Mouse (Mus musculus) gastrocnemius, adult 2 months (tissue): ENCODE measurements around the gene Tmem119. TPM values are rescaled to one million over a fixed set of nuclear protein-coding genes. Genes with fewer than 3 reads are reported as not detected.
"Not testable (repeated sequence)": the region's sequence is repeated elsewhere in the genome, so short reads cannot be mapped to it uniquely, and the experiment has no call there.

Experiments
- DNase-seq: peaks from one replicate; pipeline ENCODE4 v3.0.0; 2022
- H3K27ac ChIP-seq: fragments of 200-600 bp; 2 replicates; pipeline ENCODE4 v1.8.1; 2022; ENCODE audit warnings: mild to moderate bottlenecking
- H3K4me3 ChIP-seq: fragments of 200-600 bp; 2 replicates; pipeline ENCODE4 v1.8.1; 2022; ENCODE audit warnings: mild to moderate bottlenecking, moderate library complexity
- CTCF ChIP-seq: fragments of 200-600 bp; IDR thresholded peaks from 2 replicates; pipeline ENCODE4 v1.8.1; 2022; ENCODE audit warnings: antibody characterized with exemption, mild to moderate bottlenecking, moderate library complexity
- intact Hi-C: fragments of 180-260 bp; cut with DNase I; formaldehyde crosslinking; loops from one replicate; pipeline ENCODE4 v1.15.1; 2025
- total RNA-seq, 2 experiments: library from RNA; stranded (reverse); gene quantifications; 2 replicates each; pipeline ENCODE4 v1.2.3; 2021

Gene Tmem119
- total RNA-seq, 2 experiments from 2014 or later, result 0.46 to 2.4 TPM

- H3K27ac ChIP-seq, result no peak overlapping the region
- no peak for DNase-seq
- peak; percentile 42 for TF ChIP-seq CTCF
- intact Hi-C loops, result no loop called here
- H3K4me3 ChIP-seq, result no peak overlapping the region
Measured at GRCm38 (mm10) chr5:113813608-113814007, 13.3 kb upstream of the Tmem119 start.

GRCm38 (mm10) chr5:113812638-113813037 is 12.3 kb upstream of the Tmem119 start:
- intact Hi-C loops, result no loop called here
- Histone ChIP-seq H3K27ac (no peak overlapping the region), H3K4me3 (no peak overlapping the region)
- DNase-seq, result no peak
- TF ChIP-seq CTCF, result no peak

- H3K4me3 ChIP-seq, DNase-seq, intact Hi-C loops, H3K27ac ChIP-seq: not testable (repeated sequence)
- peak; percentile 45 for TF ChIP-seq CTCF
Measured at GRCm38 (mm10) chr5:113811824-113812420, 11.6 kb upstream of the Tmem119 start.

- H3K4me3 ChIP-seq, result no peak overlapping the region
- DNase-seq, result no peak
- no peak for TF ChIP-seq CTCF
- intact Hi-C loops, result no loop called here
- no peak overlapping the region for H3K27ac ChIP-seq
Measured at GRCm38 (mm10) chr5:113810111-113810510, 9.8 kb upstream of the Tmem119 start.

- Histone ChIP-seq H3K27ac (no peak overlapping the region), H3K4me3 (no peak overlapping the region)
- TF ChIP-seq CTCF, result no peak
- intact Hi-C loops, result no loop called here
- DNase-seq, result no peak
Measured at GRCm38 (mm10) chr5:113808177-113808576, 7.9 kb upstream of the Tmem119 start.

GRCm38 (mm10) chr5:113807712-113808111 is 7.4 kb upstream of the Tmem119 start:
- Histone ChIP-seq H3K27ac (no peak overlapping the region), H3K4me3 (no peak overlapping the region)
- intact Hi-C loops, result no loop called here
- no peak for TF ChIP-seq CTCF
- DNase-seq, result no peak

GRCm38 (mm10) chr5:113806414-113806813 is 6.1 kb upstream of the Tmem119 start:
- DNase-seq, result no peak
- Histone ChIP-seq H3K4me3 (no peak overlapping the region), H3K27ac (no peak overlapping the region)
- TF ChIP-seq CTCF, result no peak
- intact Hi-C loops, result no loop called here

- intact Hi-C loops, result no loop called here
- no peak for DNase-seq
- Histone ChIP-seq H3K4me3 (no peak overlapping the region), H3K27ac (no peak overlapping the region)
- TF ChIP-seq CTCF, result no peak
Measured at GRCm38 (mm10) chr5:113805301-113805700, 5.0 kb upstream of the Tmem119 start.

GRCm38 (mm10) chr5:113804395-113804966 is 4.2 kb upstream of the Tmem119 start:
- no peak for DNase-seq
- TF ChIP-seq CTCF, result no peak
- intact Hi-C loops, result no loop called here
- Histone ChIP-seq H3K4me3 (no peak overlapping the region), H3K27ac (no peak overlapping the region)

- H3K27ac ChIP-seq, result peak overlapping the region; percentile 65; the same call in 1 of the 2 replicates
- DNase-seq, result no peak
- intact Hi-C loops, result no loop called here
- peak overlapping the region; percentile 66 for H3K4me3 ChIP-seq
- TF ChIP-seq CTCF, result no peak
Measured at GRCm38 (mm10) chr5:113799691-113800090, 625 bp downstream of the Tmem119 start.

- DNase-seq, result no peak
- TF ChIP-seq CTCF, result no peak
- intact Hi-C loops, result no loop called here
- Histone ChIP-seq H3K4me3 (peak overlapping the region; percentile 66), H3K27ac (no peak overlapping the region)
Measured at GRCm38 (mm10) chr5:113798525-113798924, 1.8 kb downstream of the Tmem119 start.

- no peak for TF ChIP-seq CTCF
- DNase-seq, result no peak
- H3K27ac ChIP-seq, result no peak overlapping the region; the same call in 1 of the 2 replicates
- intact Hi-C loops, result no loop called here
- H3K4me3 ChIP-seq, result peak overlapping the region; percentile 21
Measured at GRCm38 (mm10) chr5:113797149-113797882, 3.0 kb downstream of the Tmem119 start.

- intact Hi-C loops, result no loop called here
- TF ChIP-seq CTCF, result no peak
- DNase-seq, result no peak
- peak overlapping the region; percentile 21 for H3K4me3 ChIP-seq
- no peak overlapping the region; the same call in 1 of the 2 replicates for H3K27ac ChIP-seq
Measured at GRCm38 (mm10) chr5:113796401-113797148, 3.7 kb downstream of the Tmem119 start.
